Mouse (Mus musculus): ENCODE data around the gene Rab25. TPM values are rescaled to one million over a fixed set of nuclear protein-coding genes. Genes with fewer than 3 reads are reported as not detected.

The Rab25 gene
- total and polyA plus RNA-seq, 3 experiments, result 0.96 to 1.9 TPM; not detected in 1

- DNase-seq (ENCODE audit: low read depth, low spot score), result no peak
- Histone ChIP-seq H3K27ac (ENCODE audit: control insufficient read depth, low read depth, low read length) (no peak overlapping the region), H3K79me2 (ENCODE audit: control insufficient read depth, insufficient read depth, low read length, poor library complexity) (no peaks in the 10 kb centered on the region), H3K4me3 (ENCODE audit: control insufficient read depth in 1 of 2, insufficient read depth in 1 of 2, low read depth in 2 of 2, low read length in 2 of 2) (no peak overlapping the region), H3K9ac (ENCODE audit: control insufficient read depth, low read depth, low read length, poor library complexity, severe bottlenecking) (no peak overlapping the region), H3K9me3 (replicated peaks; ENCODE audit: insufficient read depth, low read length) (no peaks in the 10 kb centered on the region), H3K36me3 (ENCODE audit: control insufficient read depth in 1 of 2, insufficient read depth in 2 of 2, low read length in 2 of 2) (peaks cover 0 to 12% of the 10 kb centered on the region in 2 experiments; a peak in 2 of 4 replicates), H3K27me3 (ENCODE audit: control insufficient read depth in 1 of 2, insufficient read depth in 2 of 2, low read length in 2 of 2) (no peaks in the 10 kb centered on the region), H3K4me1 (ENCODE audit: control insufficient read depth in 1 of 2, insufficient read depth in 2 of 2, low read length in 2 of 2) (no peaks in the 10 kb centered on the region)
- no peak for TF ChIP-seq ETS1 (IDR thresholded peaks at IDR 0.05; ENCODE audit: low read depth, low read length)
- TF ChIP-seq MEF2A (IDR thresholded peaks at IDR 0.05; ENCODE audit: extremely low read depth, insufficient replicate concordance, low read depth, low read length, poor library complexity, severe bottlenecking), result no peak
- TF ChIP-seq ZNF384 (IDR thresholded peaks at IDR 0.05; ENCODE audit: low read depth, low read length), result no peak
- no peak for TF ChIP-seq UBTF (IDR thresholded peaks at IDR 0.05; ENCODE audit: borderline replicate concordance, insufficient read depth, low read depth, low read length)
Measured at GRCm38 (mm10) chr3:88571856-88572255, 23.8 kb upstream of the Rab25 start.

- H3K27ac ChIP-seq (ENCODE audit: control insufficient read depth, low read depth, low read length), result no peak overlapping the region
- peaks cover 0 to 20% of the 10 kb centered on the region in 2 experiments; a peak in 2 of 4 replicates for H3K36me3 ChIP-seq (ENCODE audit: control insufficient read depth in 1 of 2, insufficient read depth in 2 of 2, low read length in 2 of 2)
- H3K27me3 ChIP-seq (ENCODE audit: control insufficient read depth in 1 of 2, insufficient read depth in 2 of 2, low read length in 2 of 2), result no peaks in the 10 kb centered on the region
- H3K9me3 ChIP-seq (replicated peaks; ENCODE audit: insufficient read depth, low read length), result no peaks in the 10 kb centered on the region
- H3K9ac ChIP-seq (ENCODE audit: control insufficient read depth, low read depth, low read length, poor library complexity, severe bottlenecking), result no peak overlapping the region
- no peak for DNase-seq (ENCODE audit: low read depth, low spot score)
- no peak overlapping the region for H3K4me3 ChIP-seq (ENCODE audit: control insufficient read depth in 1 of 2, insufficient read depth in 1 of 2, low read depth in 2 of 2, low read length in 2 of 2)
- no peaks in the 10 kb centered on the region for H3K79me2 ChIP-seq (ENCODE audit: control insufficient read depth, insufficient read depth, low read length, poor library complexity)
- no peaks in the 10 kb centered on the region for H3K4me1 ChIP-seq (ENCODE audit: control insufficient read depth in 1 of 2, insufficient read depth in 2 of 2, low read length in 2 of 2)
- TF ChIP-seq ETS1 (IDR thresholded peaks at IDR 0.05; ENCODE audit: low read depth, low read length) (no peak), USF2 (IDR thresholded peaks at IDR 0.05; ENCODE audit: borderline replicate concordance in 1 of 2, insufficient read depth in 1 of 2, low read depth in 1 of 2, low read length in 2 of 2) (no peak), ZMIZ1 (IDR thresholded peaks at IDR 0.05; ENCODE audit: low read depth, low read length) (no peak), MAX (IDR thresholded peaks at IDR 0.05; ENCODE audit: low read length) (no peak), JUND (IDR thresholded peaks at IDR 0.05; ENCODE audit: low read depth, low read length) (no peak), MYC (IDR thresholded peaks at IDR 0.05; ENCODE audit: low read depth, low read length) (no peak), ZC3H11A (IDR thresholded peaks at IDR 0.05; ENCODE audit: low read depth, low read length) (no peak), TCF12 (IDR thresholded peaks at IDR 0.05; ENCODE audit: low read depth, low read length) (no peak), RCOR1 (IDR thresholded peaks at IDR 0.05; ENCODE audit: low read depth, low read length) (no peak), ELF1 (IDR thresholded peaks at IDR 0.05; ENCODE audit: low read depth, low read length) (no peak), TAL1 (IDR thresholded peaks at IDR 0.05; ENCODE audit: low read length) (no peak), NELFE (IDR thresholded peaks at IDR 0.05; ENCODE audit: low read depth, low read length) (no peak), ZKSCAN1 (IDR thresholded peaks at IDR 0.05; ENCODE audit: low read depth, low read length) (no peak), KAT2A (conservative IDR thresholded peaks at IDR 0.05; ENCODE audit: low read depth, low read length) (no peak), MAZ (IDR thresholded peaks at IDR 0.05; ENCODE audit: low read depth, low read length) (no peak), CHD1 (IDR thresholded peaks at IDR 0.05; ENCODE audit: low read depth, low read length) (no peak), EP300 (IDR thresholded peaks at IDR 0.05; ENCODE audit: low read depth in 1 of 2, low read length in 2 of 2) (no peak), NRF1 (IDR thresholded peaks at IDR 0.05; ENCODE audit: insufficient read depth, low read depth, low read length, poor library complexity, severe bottlenecking) (no peak), BHLHE40 (IDR thresholded peaks at IDR 0.05; ENCODE audit: borderline replicate concordance, low read depth, low read length) (no peak), MXI1 (IDR thresholded peaks at IDR 0.05; ENCODE audit: low read depth, low read length) (no peak)
Measured at GRCm38 (mm10) chr3:88570341-88570740, 22.2 kb upstream of the Rab25 start.
